Mouse (Mus musculus): ENCODE measurements around the gene Plekho2. TPM values are rescaled to one million over a fixed set of nuclear protein-coding genes. Genes with fewer than 3 reads are reported as not detected.

Gene Plekho2
- polyA plus RNA-seq, 1 experiment, result 67.0 TPM

DNA sequence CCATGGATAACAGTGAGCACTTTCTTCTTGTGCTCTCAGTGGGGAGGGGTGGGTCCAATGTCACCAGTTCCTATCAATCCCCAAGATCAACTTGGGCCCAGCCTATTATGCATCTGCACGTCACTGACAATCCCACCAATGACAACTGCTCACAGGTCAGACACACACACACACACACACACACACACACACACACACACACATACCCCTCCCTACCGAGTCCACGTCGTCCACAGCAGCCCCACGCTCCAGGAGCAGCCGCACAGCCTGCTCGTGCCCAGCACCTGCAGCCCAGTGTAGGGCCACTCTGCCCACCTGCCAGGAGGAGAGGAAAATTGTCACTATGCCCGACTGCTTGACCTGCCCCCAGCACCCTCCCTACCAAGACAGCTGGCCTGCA, 65.4 kb downstream of the Plekho2 start:
- H3K36me3 ChIP-seq (ENCODE audit: control insufficient read depth, insufficient read depth, low read length), result no peaks in the 10 kb centered on the region
- no peak overlapping the region for H3K27ac ChIP-seq (ENCODE audit: control insufficient read depth, insufficient read depth, low read depth, low read length)
- no peak overlapping the region for H3K4me3 ChIP-seq (ENCODE audit: control insufficient read depth, low read depth, low read length)
- TF ChIP-seq CTCF (IDR thresholded peaks at IDR 0.05; ENCODE audit: control insufficient read depth, insufficient read depth, insufficient replicate concordance, low read depth, low read length) (no peak), POLR2A (IDR thresholded peaks at IDR 0.05; ENCODE audit: control insufficient read depth, low read depth, low read length) (no peak)
- H3K27me3 ChIP-seq (ENCODE audit: control insufficient read depth, insufficient read depth, low read length), result no peaks in the 10 kb centered on the region
- no peaks in the 10 kb centered on the region for H3K4me1 ChIP-seq (ENCODE audit: control insufficient read depth, insufficient read depth, low read length)

DNA sequence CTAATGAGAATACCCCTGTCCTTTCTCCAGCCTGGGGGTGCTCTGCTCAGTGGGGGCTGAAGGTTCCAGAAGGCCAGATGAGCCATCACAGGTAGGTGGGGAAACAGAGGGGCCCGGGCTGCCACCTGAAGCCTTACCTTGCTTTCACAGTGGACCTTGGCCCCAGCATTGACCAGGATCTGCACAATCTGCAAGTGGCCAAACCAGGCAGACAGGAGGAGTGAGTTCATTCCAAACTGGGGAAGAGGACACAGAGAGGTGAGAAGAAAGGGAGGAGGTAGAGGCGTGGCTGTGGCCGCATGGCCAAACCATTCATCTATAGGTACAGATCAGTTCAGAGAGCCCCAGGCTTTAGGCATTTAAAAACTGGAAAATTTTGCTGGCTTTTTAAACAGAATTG, 67.3 kb downstream of the Plekho2 start:
- Histone ChIP-seq H3K4me3 (ENCODE audit: control insufficient read depth, low read depth, low read length) (no peak overlapping the region), H3K27ac (ENCODE audit: control insufficient read depth, insufficient read depth, low read depth, low read length) (no peak overlapping the region), H3K27me3 (ENCODE audit: control insufficient read depth, insufficient read depth, low read length) (no peaks in the 10 kb centered on the region), H3K36me3 (ENCODE audit: control insufficient read depth, insufficient read depth, low read length) (no peaks in the 10 kb centered on the region), H3K4me1 (ENCODE audit: control insufficient read depth, insufficient read depth, low read length) (no peaks in the 10 kb centered on the region)
- TF ChIP-seq CTCF (IDR thresholded peaks at IDR 0.05; ENCODE audit: control insufficient read depth, insufficient read depth, insufficient replicate concordance, low read depth, low read length), result no peak
- TF ChIP-seq POLR2A (IDR thresholded peaks at IDR 0.05; ENCODE audit: control insufficient read depth, low read depth, low read length), result no peak

DNA sequence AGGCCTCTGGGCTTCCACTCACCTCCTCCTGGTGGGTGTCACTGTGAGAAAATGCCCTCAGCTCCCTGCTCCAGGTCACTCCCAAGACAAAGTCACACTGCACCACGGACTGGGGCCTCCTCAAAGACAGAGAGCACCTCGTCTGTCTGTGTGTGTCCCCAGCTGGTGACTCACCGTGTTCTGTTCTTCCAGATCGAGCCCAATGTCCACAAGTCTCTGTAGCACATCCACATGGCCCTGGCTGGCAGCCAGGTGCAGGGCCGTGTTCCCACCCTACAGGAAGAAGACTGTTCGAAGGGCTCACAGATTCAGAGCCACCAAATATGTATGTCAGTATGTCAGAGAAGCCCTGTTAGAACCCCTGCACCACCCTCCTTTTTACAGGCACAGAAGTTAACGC, 71.4 kb downstream of the Plekho2 start:
- Histone ChIP-seq H3K4me1 (ENCODE audit: control insufficient read depth, insufficient read depth, low read length) (no peaks in the 10 kb centered on the region), H3K27ac (ENCODE audit: control insufficient read depth, insufficient read depth, low read depth, low read length) (no peak overlapping the region), H3K36me3 (ENCODE audit: control insufficient read depth, insufficient read depth, low read length) (no peaks in the 10 kb centered on the region), H3K27me3 (ENCODE audit: control insufficient read depth, insufficient read depth, low read length) (no peaks in the 10 kb centered on the region), H3K4me3 (ENCODE audit: control insufficient read depth, low read depth, low read length) (no peak overlapping the region)
- TF ChIP-seq CTCF (IDR thresholded peaks at IDR 0.05; ENCODE audit: control insufficient read depth, insufficient read depth, insufficient replicate concordance, low read depth, low read length) (no peak), POLR2A (IDR thresholded peaks at IDR 0.05; ENCODE audit: control insufficient read depth, low read depth, low read length) (no peak)

DNA sequence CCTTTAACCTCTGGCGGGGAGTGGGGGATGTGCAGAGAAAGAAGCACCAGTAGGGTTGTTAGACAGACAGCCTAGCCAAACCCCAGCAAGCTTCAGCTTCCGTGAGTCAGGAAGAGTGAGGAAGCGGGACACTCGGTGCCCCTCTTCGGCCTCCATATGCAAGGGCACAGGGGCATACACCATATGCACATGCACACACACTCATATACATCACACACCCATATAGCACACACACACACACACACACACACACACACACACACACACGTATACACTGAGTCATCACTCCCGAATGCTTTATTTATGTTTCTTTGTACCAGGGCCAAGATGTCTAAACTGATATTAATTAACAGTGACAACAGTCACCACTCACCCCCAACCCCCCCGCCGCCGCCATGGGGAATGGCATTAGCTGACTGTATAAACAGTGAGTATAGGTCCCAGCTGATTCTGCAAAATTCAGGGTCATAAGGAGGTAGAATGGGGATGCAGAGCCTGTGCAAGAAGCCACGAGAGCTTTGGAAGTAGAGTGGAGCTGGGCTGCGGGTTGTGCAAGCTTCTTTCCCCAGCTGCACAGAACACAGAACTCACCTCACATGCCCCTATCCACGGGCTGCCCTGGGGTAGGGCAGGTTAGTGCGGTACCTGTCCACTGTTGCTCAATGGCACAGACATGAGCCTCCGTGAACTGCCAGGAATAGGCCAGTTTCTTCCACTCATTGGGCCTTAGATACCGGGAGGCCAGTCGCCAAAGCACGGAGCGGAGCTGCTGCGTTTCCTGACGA, 76.9 kb downstream of the Plekho2 start:
- Histone ChIP-seq H3K4me1 (ENCODE audit: control insufficient read depth, insufficient read depth, low read length) (no peaks in the 10 kb centered on the region), H3K27me3 (ENCODE audit: control insufficient read depth, insufficient read depth, low read length) (no peaks in the 10 kb centered on the region)
- TF ChIP-seq POLR2A (IDR thresholded peaks at IDR 0.05; ENCODE audit: control insufficient read depth, low read depth, low read length), result no peak
- no peak for TF ChIP-seq CTCF (IDR thresholded peaks at IDR 0.05; ENCODE audit: control insufficient read depth, insufficient read depth, insufficient replicate concordance, low read depth, low read length)

More for the DNA sequence above, 76.9 kb downstream of the Plekho2 start:
- no peaks in the 10 kb centered on the region for H3K36me3 ChIP-seq (ENCODE audit: control insufficient read depth, insufficient read depth, low read length)
- no peak overlapping the region for H3K27ac ChIP-seq (ENCODE audit: control insufficient read depth, insufficient read depth, low read depth, low read length)
- no peak overlapping the region for H3K4me3 ChIP-seq (ENCODE audit: control insufficient read depth, low read depth, low read length)

Other genes starting within 250 kb of the Plekho2 start
- gene Pdcd7, start 233.9 kb downstream of the Plekho2 start, polyA plus RNA-seq (2012; rRNA removed), result 10.4 and 10.9 TPM in 2 replicates
- gene Ubap1l, start 219.0 kb downstream of the Plekho2 start, polyA plus RNA-seq (2012; rRNA removed), result 0.77 and 1.3 TPM in 2 replicates
- gene Kbtbd13, start 188.4 kb downstream of the Plekho2 start, polyA plus RNA-seq (2012; rRNA removed), result 0.18 and 0.23 TPM in 2 replicates
- gene Rasl12, start 181.5 kb downstream of the Plekho2 start, polyA plus RNA-seq (2012; rRNA removed), result 5.5 and 6.6 TPM in 2 replicates
- gene Slc51b, start 157.1 kb downstream of the Plekho2 start, polyA plus RNA-seq (2012; rRNA removed), result not detected in 2 replicates
- 6.1 and 7.4 TPM in 2 replicates for gene Mtfmt, start 144.3 kb downstream of the Plekho2 start, polyA plus RNA-seq (2012; rRNA removed)
- 10.1 and 10.8 TPM in 2 replicates for gene Spg21, start 119.1 kb downstream of the Plekho2 start, polyA plus RNA-seq (2012; rRNA removed)
- not detected in 2 replicates for gene Ankdd1a, start 59.8 kb downstream of the Plekho2 start, polyA plus RNA-seq (2012; rRNA removed)
- 0.40 and 0.79 TPM in 2 replicates for gene Pif1, start 7.1 kb upstream of the Plekho2 start, polyA plus RNA-seq (2012; rRNA removed)
- 11.5 and 14.1 TPM in 2 replicates for gene Rbpms2, start 49.6 kb upstream of the Plekho2 start, polyA plus RNA-seq (2012; rRNA removed)
- gene Oaz2, start 88.0 kb upstream of the Plekho2 start, polyA plus RNA-seq (2012; rRNA removed), result 147 and 148 TPM in 2 replicates
- 9.8 and 10.4 TPM in 2 replicates for gene Zfp609, start 247.5 kb upstream of the Plekho2 start, polyA plus RNA-seq (2012; rRNA removed)

All from testis, adult 2 months (tissue).